Mouse (Mus musculus): Measurements from ENCODE around the gene Tff1. TPM values are rescaled to one million over a fixed set of nuclear protein-coding genes. Genes with fewer than 3 reads are reported as not detected.

Tff1 gene
- polyA plus RNA-seq (2021; fragmentation: Nextera tagmentation): not detected in 2 replicates
- long read RNA-seq, experiment 1: 0 reads
- long read RNA-seq, experiment 2: 0 reads

GRCm38 (mm10) chr17:31165127-31165526 lies at the start of gene Tff1:
Gene Tff1, minus strand, starts transcription at chr17:31165277.

GRCm38 (mm10) chr17:31207771-31208334 lies 42.8 kb upstream of the Tff1 start, which contains the start of gene Ubash3a:
Gene Ubash3a, plus strand, starts transcription at chr17:31207873.

GRCm38 (mm10) chr17:31198877-31199276 lies 33.8 kb upstream of the Tff1 start, which contains the start of gene Tmprss3:
Gene Tmprss3, minus strand, starts transcription at chr17:31198977.

GRCm38 (mm10) chr17:31144040-31145037 lies 20.7 kb downstream of the Tff1 start, which contains the start of gene Tff2:
Gene Tff2, minus strand, starts transcription at chr17:31144282.

GRCm38 (mm10) chr17:31129452-31129851 lies 35.6 kb downstream of the Tff1 start, which contains the start of gene Tff3:
Gene Tff3, minus strand, starts transcription at chr17:31129646.

Other genes starting within 250 kb of the Tff1 start
- 0.07 and 0.09 TPM in 2 replicates for gene Umodl1, start 210.6 kb downstream of the Tff1 start, polyA plus RNA-seq (2021; fragmentation: Nextera tagmentation)
- 43.3 and 69.2 TPM in 2 replicates for gene Abcg1, start 107.6 kb downstream of the Tff1 start, polyA plus RNA-seq (2021; fragmentation: Nextera tagmentation)
- not detected in 2 replicates for gene Tff3, start 35.6 kb downstream of the Tff1 start, polyA plus RNA-seq (2021; fragmentation: Nextera tagmentation)
- not detected in 2 replicates for gene Tff2, start 21.0 kb downstream of the Tff1 start, polyA plus RNA-seq (2021; fragmentation: Nextera tagmentation)
- gene Tmprss3, start 33.7 kb upstream of the Tff1 start, polyA plus RNA-seq (2021; fragmentation: Nextera tagmentation): not detected in 2 replicates
- 0.04 TPM in 1 of 2 replicates, not detected in the other for gene Ubash3a, start 42.6 kb upstream of the Tff1 start, polyA plus RNA-seq (2021; fragmentation: Nextera tagmentation)
- gene Rsph1, start 112.1 kb upstream of the Tff1 start, polyA plus RNA-seq (2021; fragmentation: Nextera tagmentation): 7.3 and 7.4 TPM in 2 replicates
- 2.2 and 3.8 TPM in 2 replicates for gene Slc37a1, start 121.5 kb upstream of the Tff1 start, polyA plus RNA-seq (2021; fragmentation: Nextera tagmentation)
- 6.2 TPM in 2 replicates for gene Pde9a, start 220.9 kb upstream of the Tff1 start, polyA plus RNA-seq (2021; fragmentation: Nextera tagmentation)